Mouse (Mus musculus): ENCODE data around the gene Renbp.

DNA sequence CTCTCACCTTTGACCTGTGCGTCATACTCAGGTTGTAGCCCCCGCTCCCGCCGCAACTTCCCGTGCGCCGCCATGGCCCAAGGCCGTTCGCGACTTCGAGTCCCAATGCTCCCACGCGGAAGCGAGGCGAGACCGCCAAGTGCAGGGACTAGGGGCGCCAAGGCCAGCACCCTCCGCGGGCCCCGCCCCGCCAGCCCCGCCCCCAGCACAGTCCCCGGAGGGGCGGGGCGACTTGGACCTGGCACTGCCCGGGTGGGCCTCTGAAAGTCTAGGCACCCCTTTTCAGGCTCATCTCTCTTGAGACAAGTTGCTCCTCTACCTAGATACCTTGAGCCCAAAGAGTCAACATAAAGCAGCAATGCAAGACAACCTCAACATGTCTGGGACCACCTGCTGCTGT lies 19.5 kb downstream of the Renbp start:
- TF ChIP-seq POLR2A (IDR thresholded peaks at IDR 0.05; ENCODE audit: low read depth, low read length) (peak; percentile 60), CTCF (IDR thresholded peaks at IDR 0.05; ENCODE audit: extremely low read depth, insufficient read depth, insufficient read length, insufficient replicate concordance) (no peak)

All from spleen, adult 2 months (tissue).